Mouse (Mus musculus) MEL (cell line): ENCODE data around the gene Sgo2a. TPM values are rescaled to one million over a fixed set of nuclear protein-coding genes. Genes with fewer than 3 reads are reported as not detected.

Source experiments
- DNase-seq: peaks from one replicate; pipeline ENCODE4 v3.0.0; 2011; ENCODE audit warnings: low read depth, low spot score
- H3K27ac ChIP-seq: 2 replicates; pipeline ENCODE4 v1.5.1; 2012; ENCODE audit warnings: low read depth, mild to moderate bottlenecking, control low read depth, low read length, moderate library complexity; ENCODE audit not compliant: control insufficient read depth
- H3K27me3 ChIP-seq, 2 experiments: fragments of 150-350 bp in 1 of 2; sonication (generic) in 1 of 2; 2 replicates each; pipeline ENCODE4 v1.6.1; 2012; ENCODE audit warnings: low read length in 2 of 2, mild to moderate bottlenecking in 2 of 2, improper control_type of control experiment in 1 of 2, moderate library complexity in 1 of 2; ENCODE audit not compliant: insufficient read depth in 2 of 2, control insufficient read depth in 1 of 2
- H3K36me3 ChIP-seq, 2 experiments: 2 replicates each; pipeline ENCODE4 v1.6.1; 2012 to 2014; ENCODE audit warnings: low read length in 2 of 2, improper control_type of control experiment in 1 of 2, inconsistent platforms in 1 of 2, mild to moderate bottlenecking in 1 of 2; ENCODE audit not compliant: insufficient read depth in 2 of 2, control insufficient read depth in 1 of 2
- H3K4me1 ChIP-seq, 2 experiments: fragments of 150-350 bp in 1 of 2; sonication (generic) in 1 of 2; 2 replicates each; pipeline ENCODE4 v1.6.1; 2012; ENCODE audit warnings: low read length in 2 of 2, improper control_type of control experiment in 1 of 2, mild to moderate bottlenecking in 1 of 2; ENCODE audit not compliant: insufficient read depth in 2 of 2, control insufficient read depth in 1 of 2
- H3K4me3 ChIP-seq, 2 experiments: fragments of 150-350 bp in 1 of 2; sonication (generic) in 1 of 2; 2 replicates each; pipeline ENCODE4 v1.5.1; 2012; ENCODE audit warnings: low read depth in 2 of 2, low read length in 2 of 2, mild to moderate bottlenecking in 2 of 2, moderate library complexity in 2 of 2, control low read depth in 1 of 2, improper control_type of control experiment in 1 of 2; ENCODE audit not compliant: control insufficient read depth in 1 of 2, insufficient read depth in 1 of 2
- H3K79me2 ChIP-seq: 2 replicates; pipeline ENCODE4 v1.6.1; 2012; ENCODE audit warnings: mild to moderate bottlenecking, low read length, moderate library complexity; ENCODE audit not compliant: control insufficient read depth, poor library complexity, insufficient read depth
- H3K9ac ChIP-seq: 2 replicates; pipeline ENCODE4 v1.6.1; 2012; ENCODE audit warnings: low read depth, mild to moderate bottlenecking, control low read depth, low read length, moderate library complexity; ENCODE audit not compliant: control insufficient read depth, poor library complexity, severe bottlenecking
- H3K9me3 ChIP-seq: fragments of 150-350 bp; sonication (generic); replicated peaks from 2 replicates; pipeline ENCODE4 v1.6.1; 2012; ENCODE audit warnings: mild to moderate bottlenecking, low read length, improper control_type of control experiment, moderate library complexity; ENCODE audit not compliant: insufficient read depth
- CTCF ChIP-seq, 3 experiments: IDR thresholded peaks in 2 of 3; conservative IDR thresholded peaks in 1 of 3; 2 replicates each; pipeline ENCODE4 v1.5.1; 2011 to 2012; ENCODE audit warnings: low read length in 3 of 3, low read depth in 2 of 3, mild to moderate bottlenecking in 2 of 3, improper control_type of control experiment in 1 of 3, inconsistent platforms in 1 of 3, mixed read lengths in 1 of 3, moderate library complexity in 1 of 3; ENCODE audit not compliant: control insufficient read depth in 1 of 3, insufficient read depth in 1 of 3, poor library complexity in 1 of 3, severe bottlenecking in 1 of 3
- ELF1 ChIP-seq: IDR thresholded peaks from 2 replicates; pipeline ENCODE4 v1.6.1; 2014; ENCODE audit warnings: low read depth, mild to moderate bottlenecking, inconsistent platforms, low read length, improper control_type of control experiment, moderate library complexity
- EP300 ChIP-seq, 2 experiments: IDR thresholded peaks; 2 replicates each; pipeline ENCODE4 v1.6.1; 2011; ENCODE audit warnings: improper control_type of control experiment in 2 of 2, low read length in 2 of 2, low read depth in 1 of 2, mild to moderate bottlenecking in 1 of 2
- ETS1 ChIP-seq: IDR thresholded peaks from 2 replicates; pipeline ENCODE4 v1.6.1; 2012; ENCODE audit warnings: low read depth, mild to moderate bottlenecking, inconsistent platforms, low read length, improper control_type of control experiment, moderate library complexity
- GABPA ChIP-seq: IDR thresholded peaks from 2 replicates; pipeline ENCODE4 v1.6.1; 2012; ENCODE audit warnings: low read depth, mild to moderate bottlenecking, inconsistent platforms, low read length, improper control_type of control experiment, moderate library complexity
- GATA1 ChIP-seq: IDR thresholded peaks from 2 replicates; pipeline ENCODE4 v1.6.1; 2011; ENCODE audit warnings: low read depth, low read length, improper control_type of control experiment
- KAT2A ChIP-seq: conservative IDR thresholded peaks from 2 replicates; pipeline ENCODE4 v1.6.1; 2012; ENCODE audit warnings: low read depth, low read length, improper control_type of control experiment, inconsistent platforms
- MAX ChIP-seq: IDR thresholded peaks from 2 replicates; pipeline ENCODE4 v1.6.1; 2011; ENCODE audit warnings: low read length, improper control_type of control experiment
- MAZ ChIP-seq: IDR thresholded peaks from 2 replicates; pipeline ENCODE4 v1.6.1; 2012; ENCODE audit warnings: low read depth, mild to moderate bottlenecking, inconsistent platforms, low read length, improper control_type of control experiment
- MYB ChIP-seq: IDR thresholded peaks from 2 replicates; pipeline ENCODE4 v1.6.1; 2011; ENCODE audit warnings: mild to moderate bottlenecking, low read depth, low read length, improper control_type of control experiment
- POLR2A ChIP-seq, 2 experiments: IDR thresholded peaks; 2 replicates each; pipeline ENCODE4 v1.6.1; 2011 to 2012; ENCODE audit warnings: low read length in 2 of 2, mild to moderate bottlenecking in 2 of 2, control low read depth in 1 of 2, improper control_type of control experiment in 1 of 2, low read depth in 1 of 2, moderate library complexity in 1 of 2; ENCODE audit not compliant: control insufficient read depth in 1 of 2, insufficient read depth in 1 of 2, poor library complexity in 1 of 2
- RCOR1 ChIP-seq: IDR thresholded peaks from 2 replicates; pipeline ENCODE4 v1.6.1; 2012; ENCODE audit warnings: low read depth, mild to moderate bottlenecking, inconsistent platforms, low read length, improper control_type of control experiment
- SIN3A ChIP-seq: IDR thresholded peaks from 2 replicates; pipeline ENCODE4 v1.6.1; 2012; ENCODE audit warnings: low read length, improper control_type of control experiment, inconsistent platforms
- SMC3 ChIP-seq: IDR thresholded peaks from 2 replicates; pipeline ENCODE4 v1.6.1; 2011; ENCODE audit warnings: low read depth, low read length, improper control_type of control experiment
- TBP ChIP-seq: IDR thresholded peaks from 2 replicates; pipeline ENCODE4 v1.8.0; 2011; ENCODE audit warnings: low read depth, low read length, improper control_type of control experiment
- TCF12 ChIP-seq: IDR thresholded peaks from 2 replicates; pipeline ENCODE4 v1.6.1; 2014; ENCODE audit warnings: low read depth, mild to moderate bottlenecking, inconsistent platforms, low read length, improper control_type of control experiment, moderate library complexity
- ZKSCAN1 ChIP-seq: IDR thresholded peaks from 2 replicates; pipeline ENCODE4 v1.6.1; 2012; ENCODE audit warnings: low read depth, mild to moderate bottlenecking, inconsistent platforms, low read length, improper control_type of control experiment, moderate library complexity
- ZMIZ1 ChIP-seq: IDR thresholded peaks from 2 replicates; pipeline ENCODE4 v1.6.1; 2012; ENCODE audit warnings: low read depth, mild to moderate bottlenecking, inconsistent platforms, low read length, improper control_type of control experiment, moderate library complexity
- polyA plus RNA-seq, 2 experiments: library from polyadenylated mRNA; stranded (reverse) in 1 of 2; unstranded in 1 of 2; fragments of >175 nt in 1 of 2; fragments of >200 nt in 1 of 2; gene quantifications; 2 replicates each; pipeline versions ENCODE4 v1.2.1 to v1.2.4; 2012; ENCODE audit warnings: low replicate concordance in 2 of 2, low read depth in 1 of 2; ENCODE audit not compliant: insufficient read length in 2 of 2, insufficient read depth in 1 of 2, missing spikeins in 1 of 2
- total RNA-seq: library from RNA; depleted of rRNA; stranded (reverse); fragments of 300-350 nt; gene quantifications from 2 replicates; pipeline ENCODE4 v1.2.3, GENCODE M21; 2012

Gene Sgo2a
- total and polyA plus RNA-seq, 3 experiments: 11.5 to 48.8 (median 12.3) TPM

- H3K9me3 ChIP-seq: no peaks in the 10 kb centered on the region
- TF ChIP-seq TCF12 (no peak), ZKSCAN1 (no peak), GATA1 (0 out of 2 replicates have a peak, but pooled peaks have one; percentile 17), GABPA (no peak), SIN3A (no peak; the same call in 1 of the 2 replicates), ETS1 (no peak), TBP (0 out of 2 replicates have a peak, but pooled peaks have one; percentile 33), MYB (0 out of 2 replicates have a peak, but pooled peaks have one; percentile 28), SMC3 (no peak), KAT2A (no peak), CTCF (IDR thresholded peaks at IDR 0.05 in 2 of 3, conservative IDR thresholded peaks at IDR 0.05 in 1 of 3; ENCODE audit: control insufficient read depth in 1 of 3, insufficient read depth in 1 of 3, low read depth in 2 of 3, low read length in 3 of 3, poor library complexity in 1 of 3, severe bottlenecking in 1 of 3) (no peak), ELF1 (no peak), MAX (no peak), MAZ (no peak), RCOR1 (no peak), EP300 (IDR thresholded peaks at IDR 0.05; ENCODE audit: low read depth in 1 of 2, low read length in 2 of 2) (peak; percentile 45 to 63; a peak in 2 of 4 replicates), POLR2A (IDR thresholded peaks at IDR 0.05; ENCODE audit: control insufficient read depth in 1 of 2, insufficient read depth in 1 of 2, low read depth in 1 of 2, low read length in 2 of 2, poor library complexity in 1 of 2) (no peak)
- peaks cover 0 to 5% of the 10 kb centered on the region in 2 experiments; a peak in 2 of 4 replicates for H3K4me1 ChIP-seq
- H3K79me2 ChIP-seq: peaks cover 4% of the 10 kb centered on the region
- H3K27me3 ChIP-seq: no peaks in the 10 kb centered on the region
- H3K36me3 ChIP-seq: no peaks in the 10 kb centered on the region
- no peak overlapping the region for H3K4me3 ChIP-seq
- no peak overlapping the region for H3K27ac ChIP-seq
- H3K9ac ChIP-seq: no peak overlapping the region
- peak; percentile 56 for DNase-seq
Measured at GRCm38 (mm10) chr1:57991277-57991676, 4.5 kb upstream of the Sgo2a start.

GRCm38 (mm10) chr1:57996133-57996615 is 403 bp downstream of the Sgo2a start:
- peak in 1 of 2 experiments; percentile 4; a peak in 1 of 4 replicates for TF ChIP-seq EP300 (IDR thresholded peaks at IDR 0.05; ENCODE audit: low read depth in 1 of 2, low read length in 2 of 2)
- TF ChIP-seq TCF12: no peak
- 0 out of 2 replicates have a peak, but pooled peaks have one; percentile 1 for TF ChIP-seq ZMIZ1
- 0 out of 2 replicates have a peak, but pooled peaks have one; percentile 8 for TF ChIP-seq MAZ
- Histone ChIP-seq H3K9ac (peak overlapping the region; percentile 81), H3K27me3 (no peaks in the 10 kb centered on the region), H3K4me3 (peak overlapping the region; percentile 77 to 98), H3K9me3 (no peaks in the 10 kb centered on the region), H3K4me1 (peaks cover 2 to 6% of the 10 kb centered on the region in 2 experiments), H3K27ac (peak overlapping the region; percentile 39), H3K36me3 (peaks cover 2 to 15% of the 10 kb centered on the region in 2 experiments), H3K79me2 (peaks cover 19% of the 10 kb centered on the region)
- no peak for DNase-seq
